Mouse (Mus musculus) intestine, embryonic 14.5 days (tissue): ENCODE measurements around the gene St6galnac3. TPM values are rescaled to one million over a fixed set of nuclear protein-coding genes. Genes with fewer than 3 reads are reported as not detected.

Experiments used
- ATAC-seq: fragments of 200-750 bp; cut with Nextera tagmentation; replicated peaks from 2 replicates; pipeline ENCODE4 v1.8.0; 2017; ENCODE audit warnings: low read depth, moderate number of reproducible peaks, moderate TSS enrichment, moderate library complexity; ENCODE audit not compliant: low FRiP score, low TSS enrichment
- DNase-seq: peaks from one replicate; pipeline ENCODE4 v3.0.0-alpha.2; 2018; ENCODE audit warnings: low spot score
- H3K27ac ChIP-seq: fragments of 300-500 bp; sonication (generic); 2 replicates; pipeline ENCODE4 v1.5.1; 2014; ENCODE audit warnings: low read depth, mild to moderate bottlenecking, control low read depth
- H3K27me3 ChIP-seq: fragments of 300-500 bp; sonication (generic); replicated peaks from 2 replicates; pipeline ENCODE4 v1.6.1; 2014; ENCODE audit warnings: low read length, control low read depth; ENCODE audit not compliant: control insufficient read depth, insufficient read depth
- H3K36me3 ChIP-seq: fragments of 300-500 bp; sonication (generic); 2 replicates; pipeline ENCODE4 v1.6.1; 2014; ENCODE audit warnings: low read length, control low read depth; ENCODE audit not compliant: control insufficient read depth, insufficient read depth
- H3K4me1 ChIP-seq: fragments of 300-500 bp; sonication (generic); replicated peaks from 2 replicates; pipeline ENCODE4 v1.6.1; 2014; ENCODE audit warnings: low read length, control low read depth, mixed read lengths; ENCODE audit not compliant: control insufficient read depth, insufficient read depth
- H3K4me2 ChIP-seq: fragments of 300-500 bp; sonication (generic); 2 replicates; pipeline ENCODE4 v1.6.1; 2014; ENCODE audit warnings: low read length
- H3K4me3 ChIP-seq: fragments of 300-500 bp; sonication (generic); 2 replicates; pipeline ENCODE4 v1.5.1; 2014; ENCODE audit warnings: low read depth, low read length, control low read depth, mixed read lengths
- H3K9ac ChIP-seq: fragments of 300-500 bp; sonication (generic); 2 replicates; pipeline ENCODE4 v1.6.1; 2014; ENCODE audit warnings: mild to moderate bottlenecking, low read length
- H3K9me3 ChIP-seq: fragments of 300-500 bp; sonication (generic); 2 replicates; pipeline ENCODE4 v1.6.1; 2016; ENCODE audit warnings: low read length, control low read depth; ENCODE audit not compliant: control insufficient read depth
- WGBS: fragments of 180-500 bp; shearing (Covaris S2); extraction: QIAGEN DNeasy Blood & Tissue Kit; methylation state at CpG from one replicate; pipeline ENCODE4 v1.1.7; 2014; 5-methylcytosine and 5-hydroxymethylcytosine counted together
- polyA plus RNA-seq: library from polyadenylated mRNA; unstranded; fragments of >200 nt; fragmentation: Nextera tagmentation; extraction: Ambion mirVana; gene quantifications from 2 replicates; pipeline ENCODE4 v1.2.1, GENCODE M21; 2014

Gene St6galnac3
- polyA plus RNA-seq, 1 experiment from 2014 or later = 45.5 TPM

DNA sequence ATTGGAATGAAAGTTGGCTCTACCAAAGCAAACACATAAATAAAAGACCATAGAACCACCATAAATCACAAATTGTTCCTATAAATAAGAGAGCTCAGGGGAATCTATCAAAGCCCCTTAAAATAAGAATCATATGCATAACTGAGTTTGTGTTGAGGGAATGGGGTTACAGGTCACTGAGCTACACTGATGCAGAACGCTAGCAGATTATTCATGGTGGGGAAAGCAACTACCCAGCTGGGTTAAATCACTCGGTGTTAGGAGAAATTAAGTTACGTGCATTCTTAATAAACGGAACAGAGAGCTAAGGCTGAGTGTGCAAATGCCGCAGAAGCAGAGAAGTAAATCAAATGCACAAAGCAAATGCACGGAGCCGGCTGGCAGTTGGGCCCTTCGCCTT is 292.0 kb downstream of the St6galnac3 start:
- WGBS = 50% methylated on average over 8 of the region's 8 CpGs
- Histone ChIP-seq H3K9ac (no peak overlapping the region), H3K36me3 (no peaks in the 10 kb centered on the region), H3K27ac (no peak overlapping the region), H3K4me3 (no peak overlapping the region), H3K27me3 (no peaks in the 10 kb centered on the region), H3K4me1 (no peaks in the 10 kb centered on the region), H3K9me3 (no peaks in the 10 kb centered on the region), H3K4me2 (no peak overlapping the region)
- ATAC-seq (no peak), DNase-seq (no peak)

DNA sequence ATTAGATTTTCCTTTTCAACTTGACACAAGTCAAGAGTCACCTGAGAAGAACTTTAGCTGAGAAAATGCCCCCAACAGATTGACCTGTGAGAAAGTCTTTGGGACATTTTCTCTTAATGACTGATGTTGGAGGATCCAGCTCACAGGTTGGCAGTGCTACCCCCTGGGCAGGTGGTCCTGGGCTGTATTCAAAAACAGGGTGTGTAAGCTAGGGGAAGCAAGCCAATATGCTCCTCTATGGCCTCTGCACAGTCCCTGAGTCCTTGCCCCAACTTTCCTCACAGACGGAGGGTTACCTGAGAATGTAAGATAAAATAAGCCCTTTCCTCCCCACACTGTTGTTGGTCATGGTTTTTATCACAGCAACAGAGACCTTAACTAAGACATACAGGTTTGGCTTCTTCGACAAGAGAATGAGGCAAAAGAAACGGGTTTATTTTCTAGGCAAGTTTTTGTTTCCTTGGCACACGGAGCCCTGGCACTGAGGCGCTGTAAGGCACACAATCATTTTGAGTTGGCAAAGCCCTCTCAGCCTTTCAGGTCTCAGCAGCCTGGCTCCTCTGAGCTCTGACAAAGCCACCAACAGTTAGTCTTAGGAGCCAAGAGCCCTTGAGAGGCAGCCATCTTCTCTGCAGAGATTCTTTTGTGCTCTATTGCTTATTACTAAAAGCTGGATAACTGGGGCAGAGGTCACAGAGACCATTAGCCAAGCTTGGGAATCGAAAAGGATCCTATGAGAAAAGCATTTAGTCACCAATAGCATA is 292.7 kb downstream of the St6galnac3 start:
- H3K27me3 ChIP-seq = no peaks in the 10 kb centered on the region
- DNase-seq (no peak), ATAC-seq (no peak)
- no peaks in the 10 kb centered on the region for H3K4me1 ChIP-seq
- no peaks in the 10 kb centered on the region for H3K36me3 ChIP-seq
- no peaks in the 10 kb centered on the region for H3K9me3 ChIP-seq
- WGBS = 88% methylated on average over 6 of the region's 6 CpGs
- no peak overlapping the region for H3K4me3 ChIP-seq
- H3K27ac ChIP-seq = no peak overlapping the region
- no peak overlapping the region for H3K9ac ChIP-seq
- H3K4me2 ChIP-seq = no peak overlapping the region

DNA sequence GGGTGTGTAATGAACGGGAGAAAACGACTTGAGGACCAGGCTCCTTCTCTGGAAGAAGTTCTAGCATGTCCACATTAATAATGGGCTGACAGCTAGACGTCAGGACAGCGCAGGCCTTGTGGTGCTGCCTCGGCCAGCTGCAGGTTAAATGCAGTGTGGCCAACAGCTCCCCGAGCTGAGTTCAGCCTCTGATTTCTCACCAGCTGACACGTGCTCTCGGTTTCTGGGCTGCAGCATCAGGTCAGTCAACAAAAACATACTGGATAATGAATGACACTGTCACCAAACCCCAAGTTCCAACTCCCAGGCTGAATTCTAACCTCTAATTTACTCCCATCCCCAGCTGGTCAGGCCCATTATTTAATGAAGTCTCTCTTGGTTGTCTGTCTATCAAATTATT is 295.1 kb downstream of the St6galnac3 start:
- 59% methylated on average over 8 of the region's 8 CpGs for WGBS
- no peak overlapping the region for H3K4me2 ChIP-seq
- H3K4me1 ChIP-seq = no peaks in the 10 kb centered on the region
- no peak overlapping the region for H3K9ac ChIP-seq
- no peak for ATAC-seq
- no peak overlapping the region for H3K27ac ChIP-seq
- H3K4me3 ChIP-seq = no peak overlapping the region
- no peak for DNase-seq
- H3K27me3 ChIP-seq = no peaks in the 10 kb centered on the region
- H3K36me3 ChIP-seq = no peaks in the 10 kb centered on the region
- H3K9me3 ChIP-seq = no peaks in the 10 kb centered on the region

DNA sequence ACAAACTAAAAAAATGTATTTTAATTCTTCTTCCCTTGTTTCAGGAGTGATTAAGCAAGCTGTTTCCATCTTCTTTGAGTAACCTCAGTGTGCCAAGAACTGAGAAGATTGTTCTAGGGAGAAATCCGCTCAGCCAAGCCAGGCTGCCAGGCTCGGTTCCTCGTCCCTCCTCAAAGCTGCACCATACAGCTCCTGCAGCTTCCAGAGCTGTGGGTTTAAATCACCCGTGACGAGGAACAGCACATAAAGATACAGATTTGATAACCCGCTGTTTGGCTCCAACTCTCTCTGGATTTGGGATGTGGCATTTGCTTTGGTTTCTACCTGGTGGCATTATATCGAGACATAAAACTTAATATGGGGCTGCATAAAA is 303.1 kb downstream of the St6galnac3 start:
- WGBS = 72% methylated on average over 7 of the region's 7 CpGs
- no peak for ATAC-seq
- Histone ChIP-seq H3K4me2 (no peak overlapping the region), H3K27me3 (no peaks in the 10 kb centered on the region), H3K4me3 (no peak overlapping the region), H3K4me1 (0 out of 2 replicates have a peak, but pooled peaks cover 5% of the 10 kb centered on the region), H3K9me3 (no peaks in the 10 kb centered on the region), H3K36me3 (no peaks in the 10 kb centered on the region), H3K9ac (no peak overlapping the region), H3K27ac (no peak overlapping the region)
- no peak for DNase-seq

DNA sequence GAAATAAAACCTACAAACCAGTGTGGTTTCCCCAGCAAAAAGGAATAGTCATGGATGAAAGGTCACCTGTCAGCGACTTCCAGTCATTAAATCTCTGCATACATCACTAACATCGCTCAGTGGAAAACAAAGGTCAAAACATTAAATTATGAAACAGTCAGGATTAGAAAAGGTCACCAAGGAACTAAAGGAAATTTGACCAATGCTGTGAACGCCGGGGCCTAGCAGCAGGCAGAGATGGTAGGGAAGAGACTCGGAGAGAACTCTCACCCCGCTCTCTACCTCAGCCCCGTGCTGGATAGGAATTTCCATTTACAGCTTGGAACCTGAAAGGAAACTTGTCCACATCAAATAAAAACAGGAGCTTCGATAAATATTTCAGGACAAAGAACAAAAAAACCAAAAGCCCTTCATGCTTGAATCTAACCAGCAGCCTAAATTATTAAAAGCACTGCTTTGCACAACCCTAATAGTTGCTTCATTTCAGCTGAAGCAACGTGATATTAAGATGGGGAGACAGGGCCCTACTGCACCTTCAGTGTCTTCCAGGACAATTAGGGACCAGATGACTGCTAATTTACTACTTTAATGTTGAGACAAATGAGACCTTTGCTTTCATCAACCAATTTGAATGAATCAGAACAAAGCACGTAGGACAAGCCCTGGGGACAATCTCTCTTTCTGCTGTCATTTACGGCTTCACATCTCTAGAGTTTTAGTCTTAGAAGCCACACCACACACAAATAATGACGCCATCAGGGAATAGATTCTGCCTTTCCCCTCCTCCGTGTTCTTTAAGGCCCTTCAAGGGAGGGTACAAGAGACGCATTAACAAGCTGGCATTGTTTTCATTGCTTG is 303.7 kb downstream of the St6galnac3 start:
- Histone ChIP-seq H3K9ac (no peak overlapping the region), H3K4me3 (no peak overlapping the region), H3K27ac (no peak overlapping the region), H3K4me1 (0 out of 2 replicates have a peak, but pooled peaks cover 5% of the 10 kb centered on the region), H3K27me3 (no peaks in the 10 kb centered on the region), H3K36me3 (no peaks in the 10 kb centered on the region), H3K4me2 (no peak overlapping the region), H3K9me3 (no peaks in the 10 kb centered on the region)
- WGBS = 73% methylated on average over 14 of the region's 14 CpGs
- DNase-seq (no peak), ATAC-seq (no peak)

DNA sequence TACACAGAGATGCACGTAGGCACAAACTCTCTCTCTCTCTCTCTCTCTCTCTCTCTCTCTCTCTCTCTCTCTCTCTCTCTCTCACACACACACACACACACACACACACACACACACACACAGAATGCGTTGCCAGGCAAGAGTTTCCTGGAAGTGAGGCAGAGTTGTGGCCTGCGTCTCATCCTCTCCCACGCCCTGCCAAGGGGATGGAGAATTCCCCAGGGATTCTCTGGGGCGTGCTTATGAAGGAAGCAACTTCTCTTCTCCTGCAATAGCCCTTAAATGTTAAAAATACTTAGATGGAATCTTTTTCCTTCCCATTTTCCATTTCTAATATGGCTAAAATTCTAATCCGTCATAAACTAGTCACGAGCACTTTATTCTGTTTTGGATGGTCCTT is 305.6 kb downstream of the St6galnac3 start:
- WGBS = 80% methylated on average over 7 of the region's 7 CpGs
- no peaks in the 10 kb centered on the region for H3K36me3 ChIP-seq

DNA sequence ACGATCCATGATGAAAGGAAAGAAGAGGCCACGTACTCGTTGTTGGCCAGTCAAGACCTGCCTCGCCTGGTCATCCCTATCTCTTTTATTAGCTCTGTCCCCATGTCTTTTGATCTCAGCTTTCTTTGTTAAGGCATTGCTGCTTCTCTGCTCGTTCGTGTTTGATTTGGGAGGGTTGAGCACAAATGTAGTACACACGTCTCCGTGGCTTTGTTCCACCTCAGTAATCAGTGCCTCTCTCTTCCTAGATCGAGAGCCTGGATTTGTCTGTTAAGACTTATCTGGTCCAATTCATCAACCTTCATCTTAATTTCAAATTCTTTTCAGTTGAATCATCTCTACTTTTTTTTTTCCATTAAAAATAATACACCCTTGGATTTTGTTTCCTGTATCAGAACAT is 308.0 kb downstream of the St6galnac3 start:
- H3K9ac ChIP-seq = no peak overlapping the region
- H3K4me3 ChIP-seq = no peak overlapping the region
- no peak overlapping the region for H3K27ac ChIP-seq
- no peaks in the 10 kb centered on the region for H3K36me3 ChIP-seq
- ATAC-seq (no peak), DNase-seq (no peak)
- H3K4me2 ChIP-seq = no peak overlapping the region
- H3K27me3 ChIP-seq = no peaks in the 10 kb centered on the region
- H3K9me3 ChIP-seq = no peaks in the 10 kb centered on the region
- H3K4me1 ChIP-seq = 0 out of 2 replicates have a peak, but pooled peaks cover under 1% of the 10 kb centered on the region
- WGBS = 79% methylated on average over 9 of the region's 9 CpGs

More for the DNA sequence above, 305.6 kb downstream of the St6galnac3 start:
- Histone ChIP-seq H3K9me3 (no peaks in the 10 kb centered on the region), H3K27me3 (no peaks in the 10 kb centered on the region), H3K4me1 (0 out of 2 replicates have a peak, but pooled peaks cover 5% of the 10 kb centered on the region), H3K27ac (no peak overlapping the region), H3K4me3 (no peak overlapping the region), H3K4me2 (no peak overlapping the region), H3K9ac (no peak overlapping the region)
- DNase-seq = no peak
- no peak for ATAC-seq

DNA sequence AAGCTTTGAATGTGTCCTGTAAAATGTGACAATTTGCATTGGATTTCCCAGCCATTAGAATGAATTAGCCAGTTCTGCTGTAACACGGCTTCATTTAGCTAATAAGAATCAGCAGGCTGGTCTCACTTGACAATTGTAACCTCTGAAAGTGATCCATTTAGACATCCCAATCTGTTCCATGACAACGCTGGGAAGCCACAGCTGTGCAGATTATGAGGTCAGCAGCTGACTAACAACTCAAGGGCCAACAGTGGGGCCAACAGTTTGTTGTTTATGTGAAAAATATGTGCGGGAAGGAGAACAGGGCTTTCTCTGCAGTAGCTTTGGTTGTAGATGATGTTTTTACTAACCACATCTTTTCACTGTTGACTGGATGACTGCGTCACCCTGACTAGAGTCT is 308.6 kb downstream of the St6galnac3 start:
- no peaks in the 10 kb centered on the region for H3K27me3 ChIP-seq
- no peak overlapping the region for H3K27ac ChIP-seq

More for the DNA sequence above, 308.6 kb downstream of the St6galnac3 start:
- H3K36me3 ChIP-seq = no peaks in the 10 kb centered on the region
- DNase-seq (no peak), ATAC-seq (no peak)
- H3K4me2 ChIP-seq = no peak overlapping the region
- H3K9me3 ChIP-seq = no peaks in the 10 kb centered on the region
- WGBS = 79% methylated on average over 4 of the region's 4 CpGs
- H3K4me1 ChIP-seq = no peaks in the 10 kb centered on the region
- H3K4me3 ChIP-seq = no peak overlapping the region
- H3K9ac ChIP-seq = no peak overlapping the region
